Mouse (Mus musculus): ENCODE measurements around the gene Fxyd6. TPM values are rescaled to one million over a fixed set of nuclear protein-coding genes. Genes with fewer than 3 reads are reported as not detected.

Gene Fxyd6
- polyA plus RNA-seq, 1 experiment: 88.6 TPM

DNA sequence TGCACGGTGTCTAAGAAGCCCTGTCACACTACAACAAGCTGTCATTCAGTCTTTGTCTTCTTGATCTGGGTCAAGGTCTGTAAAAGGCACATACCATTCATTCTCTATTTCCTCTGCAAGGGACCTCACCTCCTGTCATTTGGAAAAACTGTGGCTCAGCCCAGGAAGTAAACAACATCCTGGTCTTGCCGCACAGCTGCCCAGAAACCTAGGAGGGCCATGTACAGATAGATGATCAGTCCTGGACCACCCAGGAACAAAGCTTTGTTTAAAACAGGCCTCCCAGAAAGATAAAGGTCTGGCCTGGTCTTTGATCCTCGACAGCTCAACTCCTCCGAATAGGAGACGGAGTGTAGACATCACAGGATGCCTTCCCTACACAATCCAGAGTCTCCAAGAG, 20.1 kb upstream of the Fxyd6 start:
- no peaks in the 10 kb centered on the region for H3K9me3 ChIP-seq (replicated peaks; ENCODE audit: control insufficient read depth, insufficient read depth, low read length, poor library complexity, severe bottlenecking)
- H3K27me3 ChIP-seq (ENCODE audit: control insufficient read depth, insufficient read depth, low read length, poor library complexity, severe bottlenecking): no peaks in the 10 kb centered on the region
- no peak overlapping the region for H3K4me3 ChIP-seq (ENCODE audit: low read depth, low read length)
- no peak overlapping the region for H3K9ac ChIP-seq (ENCODE audit: low read depth, poor library complexity, severe bottlenecking)
- H3K36me3 ChIP-seq (ENCODE audit: control insufficient read depth, insufficient read depth, low read length, poor library complexity, severe bottlenecking): no peaks in the 10 kb centered on the region
- peaks cover 2% of the 10 kb centered on the region for H3K4me1 ChIP-seq (ENCODE audit: control insufficient read depth, insufficient read depth, low read length)
- peak; percentile 90 for TF ChIP-seq EP300 (IDR thresholded peaks at IDR 0.05; ENCODE audit: insufficient read depth, low read depth, low read length)
- no peak for TF ChIP-seq POLR2A (IDR thresholded peaks at IDR 0.05; ENCODE audit: insufficient read depth, low read length)
- peak overlapping the region; percentile 63; the same call in 1 of the 2 replicates for H3K27ac ChIP-seq (ENCODE audit: insufficient read depth, low read length)

DNA sequence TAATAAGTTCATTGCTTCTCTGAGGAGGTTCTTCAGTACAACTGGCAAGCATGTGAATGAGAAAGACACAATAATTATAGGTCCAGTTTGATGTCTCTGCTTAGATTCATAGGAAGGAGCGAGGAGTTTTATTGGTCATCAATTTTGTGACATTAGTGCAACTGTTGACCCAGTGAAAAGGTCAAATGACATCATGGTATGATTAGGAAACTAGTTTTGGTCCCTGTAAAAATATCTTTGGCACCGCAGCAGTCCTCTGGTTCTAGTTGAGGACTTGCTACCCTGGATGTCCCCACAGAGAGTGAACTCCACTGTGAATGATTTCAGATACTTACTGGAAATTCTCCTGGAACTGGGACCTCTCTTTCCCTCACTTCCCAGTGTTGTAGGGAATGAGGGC, 14.8 kb upstream of the Fxyd6 start:
- H3K27me3 ChIP-seq (ENCODE audit: control insufficient read depth, insufficient read depth, low read length, poor library complexity, severe bottlenecking): no peaks in the 10 kb centered on the region
- no peak for TF ChIP-seq CTCF (IDR thresholded peaks at IDR 0.05; ENCODE audit: low read depth, low read length)
- no peak for TF ChIP-seq POLR2A (IDR thresholded peaks at IDR 0.05; ENCODE audit: insufficient read depth, low read length)
- no peak for TF ChIP-seq EP300 (IDR thresholded peaks at IDR 0.05; ENCODE audit: insufficient read depth, low read depth, low read length)
- H3K9me3 ChIP-seq (replicated peaks; ENCODE audit: control insufficient read depth, insufficient read depth, low read length, poor library complexity, severe bottlenecking): no peaks in the 10 kb centered on the region
- no peaks in the 10 kb centered on the region for H3K36me3 ChIP-seq (ENCODE audit: control insufficient read depth, insufficient read depth, low read length, poor library complexity, severe bottlenecking)
- no peak overlapping the region for H3K9ac ChIP-seq (ENCODE audit: low read depth, poor library complexity, severe bottlenecking)
- no peak overlapping the region for H3K4me3 ChIP-seq (ENCODE audit: low read depth, low read length)
- no peak overlapping the region for H3K27ac ChIP-seq (ENCODE audit: insufficient read depth, low read length)
- H3K4me1 ChIP-seq (ENCODE audit: control insufficient read depth, insufficient read depth, low read length): peaks cover 2% of the 10 kb centered on the region

DNA sequence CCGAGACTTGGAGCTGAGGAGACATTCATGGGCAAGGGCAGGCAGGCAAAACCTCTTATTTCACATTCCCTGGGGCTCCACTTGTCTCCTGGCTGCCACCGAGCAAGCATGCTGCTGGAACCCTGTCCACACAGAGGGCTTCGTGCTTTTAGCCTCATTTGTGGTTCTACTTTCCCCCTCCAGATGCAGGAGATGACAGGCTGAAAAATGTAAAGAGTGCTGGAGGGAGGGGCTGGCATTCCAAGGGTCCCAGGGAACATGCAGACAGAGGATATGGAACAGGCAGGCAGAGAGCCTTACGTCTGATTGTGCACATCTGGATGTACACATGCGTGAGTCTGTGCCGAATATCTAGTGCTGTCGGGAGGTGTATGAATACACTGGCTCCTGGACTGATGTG, 11.6 kb upstream of the Fxyd6 start:
- H3K27ac ChIP-seq (ENCODE audit: insufficient read depth, low read length): no peak overlapping the region
- peaks cover 3% of the 10 kb centered on the region for H3K4me1 ChIP-seq (ENCODE audit: control insufficient read depth, insufficient read depth, low read length)
- no peak overlapping the region for H3K9ac ChIP-seq (ENCODE audit: low read depth, poor library complexity, severe bottlenecking)
- no peak for TF ChIP-seq EP300 (IDR thresholded peaks at IDR 0.05; ENCODE audit: insufficient read depth, low read depth, low read length)
- TF ChIP-seq CTCF (IDR thresholded peaks at IDR 0.05; ENCODE audit: low read depth, low read length): no peak
- no peak for TF ChIP-seq POLR2A (IDR thresholded peaks at IDR 0.05; ENCODE audit: insufficient read depth, low read length)
- H3K36me3 ChIP-seq (ENCODE audit: control insufficient read depth, insufficient read depth, low read length, poor library complexity, severe bottlenecking): no peaks in the 10 kb centered on the region
- no peaks in the 10 kb centered on the region for H3K9me3 ChIP-seq (replicated peaks; ENCODE audit: control insufficient read depth, insufficient read depth, low read length, poor library complexity, severe bottlenecking)
- H3K4me3 ChIP-seq (ENCODE audit: low read depth, low read length): no peak overlapping the region
- no peaks in the 10 kb centered on the region for H3K27me3 ChIP-seq (ENCODE audit: control insufficient read depth, insufficient read depth, low read length, poor library complexity, severe bottlenecking)

DNA sequence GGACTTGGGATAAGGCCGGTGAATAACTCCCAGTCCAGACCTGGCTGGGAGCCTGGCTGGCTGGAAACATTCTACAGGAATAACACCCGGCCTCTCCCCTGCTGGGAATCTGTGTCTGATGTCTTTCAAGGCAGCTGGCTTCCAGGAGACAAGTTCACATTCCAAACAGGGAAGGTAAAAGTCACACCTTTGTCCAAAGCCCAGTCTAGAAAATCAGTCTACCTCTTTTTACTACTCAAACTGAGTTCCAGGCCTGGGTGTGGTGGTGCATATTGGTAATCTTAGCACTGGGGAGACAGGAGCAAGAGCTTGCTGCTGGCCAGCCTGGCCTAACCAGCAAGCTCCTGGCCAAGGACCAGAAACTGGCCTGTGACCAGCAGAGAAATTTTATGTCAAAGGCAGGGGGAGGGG, 7.9 kb upstream of the Fxyd6 start:
- no peaks in the 10 kb centered on the region for H3K9me3 ChIP-seq (replicated peaks; ENCODE audit: control insufficient read depth, insufficient read depth, low read length, poor library complexity, severe bottlenecking)
- H3K27ac ChIP-seq (ENCODE audit: insufficient read depth, low read length): no peak overlapping the region
- peaks cover 6% of the 10 kb centered on the region for H3K4me1 ChIP-seq (ENCODE audit: control insufficient read depth, insufficient read depth, low read length)
- H3K9ac ChIP-seq (ENCODE audit: low read depth, poor library complexity, severe bottlenecking): no peak overlapping the region
- no peaks in the 10 kb centered on the region for H3K27me3 ChIP-seq (ENCODE audit: control insufficient read depth, insufficient read depth, low read length, poor library complexity, severe bottlenecking)
- no peak overlapping the region for H3K4me3 ChIP-seq (ENCODE audit: low read depth, low read length)
- no peaks in the 10 kb centered on the region for H3K36me3 ChIP-seq (ENCODE audit: control insufficient read depth, insufficient read depth, low read length, poor library complexity, severe bottlenecking)
- TF ChIP-seq CTCF (IDR thresholded peaks at IDR 0.05; ENCODE audit: low read depth, low read length): no peak

DNA sequence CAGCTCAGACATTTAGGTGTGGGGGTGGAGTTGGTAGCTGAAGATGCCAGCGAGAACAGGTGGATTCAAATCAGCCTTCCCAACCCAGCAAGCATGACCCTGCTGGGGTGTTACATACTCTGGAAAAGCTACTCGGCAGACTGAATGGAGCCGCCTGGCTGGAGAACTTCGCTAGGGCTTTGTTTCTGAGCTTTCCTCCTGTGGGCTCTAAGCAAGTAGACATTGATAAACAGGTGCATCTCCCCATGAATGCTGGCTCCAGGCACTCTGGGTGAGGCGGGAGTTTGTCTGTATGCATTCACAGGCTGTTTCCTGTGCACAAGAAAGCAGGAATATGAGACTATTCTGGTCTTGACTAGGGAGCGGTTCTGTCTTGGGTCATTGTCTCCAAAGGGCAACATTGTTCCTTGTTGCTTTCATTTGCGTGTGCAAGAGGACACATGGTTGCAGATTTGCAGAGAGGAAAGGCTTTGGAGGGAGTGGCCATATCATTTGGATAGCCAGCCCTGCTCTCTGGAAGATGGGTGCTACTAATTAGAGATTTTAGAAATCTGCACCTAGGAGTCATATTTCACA, 6.3 kb upstream of the Fxyd6 start:
- H3K4me1 ChIP-seq (ENCODE audit: control insufficient read depth, insufficient read depth, low read length): peaks cover 6% of the 10 kb centered on the region
- H3K27me3 ChIP-seq (ENCODE audit: control insufficient read depth, insufficient read depth, low read length, poor library complexity, severe bottlenecking): no peaks in the 10 kb centered on the region
- no peaks in the 10 kb centered on the region for H3K36me3 ChIP-seq (ENCODE audit: control insufficient read depth, insufficient read depth, low read length, poor library complexity, severe bottlenecking)
- no peaks in the 10 kb centered on the region for H3K9me3 ChIP-seq (replicated peaks; ENCODE audit: control insufficient read depth, insufficient read depth, low read length, poor library complexity, severe bottlenecking)
- no peak overlapping the region for H3K4me3 ChIP-seq (ENCODE audit: low read depth, low read length)
- no peak overlapping the region for H3K9ac ChIP-seq (ENCODE audit: low read depth, poor library complexity, severe bottlenecking)
- TF ChIP-seq EP300 (IDR thresholded peaks at IDR 0.05; ENCODE audit: insufficient read depth, low read depth, low read length): peak; percentile 29; the same call in 1 of the 2 replicates
- no peak for TF ChIP-seq CTCF (IDR thresholded peaks at IDR 0.05; ENCODE audit: low read depth, low read length)
- no peak for TF ChIP-seq POLR2A (IDR thresholded peaks at IDR 0.05; ENCODE audit: insufficient read depth, low read length)
- no peak overlapping the region for H3K27ac ChIP-seq (ENCODE audit: insufficient read depth, low read length)

DNA sequence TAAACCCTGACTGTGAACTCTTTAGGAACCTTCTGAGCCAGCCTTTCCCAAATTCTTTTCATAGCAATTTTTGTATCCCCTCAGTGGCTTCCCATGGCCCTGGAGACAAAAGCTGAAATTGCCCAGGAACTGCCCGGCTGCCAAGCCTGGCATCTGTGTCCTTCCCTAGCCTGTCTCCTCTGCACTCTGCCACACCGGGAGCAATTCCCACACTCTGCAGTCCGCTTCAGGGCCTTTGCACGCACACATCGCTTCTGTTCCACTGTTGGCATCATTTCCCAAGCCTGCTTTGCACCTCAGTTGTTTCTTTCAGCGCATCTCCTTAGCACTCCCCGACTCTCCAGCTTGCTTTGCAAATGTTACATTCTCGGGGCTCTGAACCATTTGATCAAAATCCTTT, 2.3 kb upstream of the Fxyd6 start:
- Histone ChIP-seq H3K4me1 (ENCODE audit: control insufficient read depth, insufficient read depth, low read length) (peaks cover 3% of the 10 kb centered on the region), H3K9me3 (replicated peaks; ENCODE audit: control insufficient read depth, insufficient read depth, low read length, poor library complexity, severe bottlenecking) (no peaks in the 10 kb centered on the region), H3K27ac (ENCODE audit: insufficient read depth, low read length) (no peak overlapping the region), H3K9ac (ENCODE audit: low read depth, poor library complexity, severe bottlenecking) (no peak overlapping the region), H3K27me3 (ENCODE audit: control insufficient read depth, insufficient read depth, low read length, poor library complexity, severe bottlenecking) (no peaks in the 10 kb centered on the region), H3K4me3 (ENCODE audit: low read depth, low read length) (no peak overlapping the region), H3K36me3 (ENCODE audit: control insufficient read depth, insufficient read depth, low read length, poor library complexity, severe bottlenecking) (no peaks in the 10 kb centered on the region)
- TF ChIP-seq POLR2A (IDR thresholded peaks at IDR 0.05; ENCODE audit: insufficient read depth, low read length) (no peak), CTCF (IDR thresholded peaks at IDR 0.05; ENCODE audit: low read depth, low read length) (no peak), EP300 (IDR thresholded peaks at IDR 0.05; ENCODE audit: insufficient read depth, low read depth, low read length) (no peak)
